In the genomic region with DNA sequence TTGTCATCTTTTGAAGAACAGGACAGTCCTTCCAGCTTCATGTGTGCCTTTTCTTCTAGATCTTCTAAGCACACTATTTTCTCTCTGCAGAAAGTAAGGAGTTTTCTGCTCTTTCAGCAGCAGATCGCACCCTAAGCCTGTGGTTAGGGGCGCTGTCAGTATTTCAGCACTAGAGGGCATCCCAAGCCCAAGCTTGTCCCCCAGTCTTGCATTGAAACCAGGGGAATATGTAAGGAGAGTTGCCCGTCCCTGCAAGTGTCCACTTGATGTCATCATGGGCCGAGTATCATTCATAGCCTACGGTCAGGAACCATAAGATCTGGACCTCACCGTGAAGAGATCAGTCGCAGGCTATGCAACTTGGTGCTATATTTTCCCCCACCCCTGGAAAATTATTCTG, we compare ENCODE assay signal across 8 mouse cellular contexts. TPM values are rescaled to one million over a fixed set of nuclear protein-coding genes. Genes with fewer than 3 reads are reported as not detected.
DNase-seq lines count a peak whose midpoint lies in the region; ATAC-seq and TF ChIP-seq lines count a peak whose summit lies in the region.

No protein-coding gene starts in this region.

- peak in 1 of 2 experiments; percentile 66; a peak in 2 of 4 replicates for TF ChIP-seq CTCF in CH12.LX (conservative IDR thresholded peaks at IDR 0.05 in 1 of 2, IDR thresholded peaks at IDR 0.05 in 1 of 2; ENCODE audit: low read depth in 2 of 2, low read length in 2 of 2)

- dilution Hi-C loops in CH12.LX (cut with MboI; ENCODE audit: extremely low pct_ligation_motif_present, extremely low pct_unique_long_range_greater_than_20kb, low sequenced_read_pairs): no loop called here

- no peaks in the 10 kb centered on the region for H3K9me3 ChIP-seq in heart, embryonic 14.5 days (ENCODE audit: control insufficient read depth, low read length)
- no peaks in the 10 kb centered on the region for H3K9me3 ChIP-seq in CH12.LX (replicated peaks; ENCODE audit: low read length)
- no peaks in the 10 kb centered on the region for H3K9me3 ChIP-seq in stomach, embryonic 15.5 days

- H3K4me1 ChIP-seq in heart, embryonic 14.5 days (ENCODE audit: control insufficient read depth in 2 of 2, insufficient read depth in 2 of 2, low read length in 2 of 2): no peaks in the 10 kb centered on the region
- H3K4me1 ChIP-seq in CH12.LX (ENCODE audit: control insufficient read depth in 1 of 2, insufficient read depth in 2 of 2): no peaks in the 10 kb centered on the region
- H3K4me1 ChIP-seq in stomach, embryonic 15.5 days: no peaks in the 10 kb centered on the region

- no peaks in the 10 kb centered on the region for H3K79me2 ChIP-seq in CH12.LX (replicated peaks; ENCODE audit: control insufficient read depth, extremely low read depth, insufficient read depth, poor library complexity, severe bottlenecking)

- 45% methylated on average over 7 of the region's 7 CpGs for WGBS in heart, embryonic 14.5 days
- whole genome bisulfite sequencing in stomach, embryonic 15.5 days: 42% methylated on average over 7 of the region's 7 CpGs

- no peak overlapping the region for H3K4me3 ChIP-seq in heart, embryonic 14.5 days (ENCODE audit: control insufficient read depth in 1 of 2, insufficient read depth in 1 of 2, low read depth in 1 of 2, low read length in 2 of 2)
- no peak overlapping the region for H3K4me3 ChIP-seq in CH12.LX (replicated peaks in 1 of 3; ENCODE audit: low read depth in 2 of 3, low read length in 2 of 3, poor library complexity in 1 of 3)
- no peak overlapping the region for H3K4me3 ChIP-seq in stomach, embryonic 15.5 days (replicated peaks)

- H3K4me2 ChIP-seq in heart, embryonic 14.5 days (ENCODE audit: low read length): no peak overlapping the region
- no peak overlapping the region for H3K4me2 ChIP-seq in CH12.LX (ENCODE audit: insufficient read depth, low read depth, poor library complexity, severe bottlenecking)
- no peak overlapping the region for H3K4me2 ChIP-seq in stomach, embryonic 15.5 days

- DNase-seq in heart, postnatal 25 days (ENCODE audit: low spot score): no peak
- peak; percentile 11 for DNase-seq in CH12.LX (ENCODE audit: extremely low read depth)
- DNase-seq in embryo, embryonic 10 days (ENCODE audit: low spot score): peak; percentile 70
- DNase-seq in kidney, postnatal 25 days: peak; percentile 24 to 49
- DNase-seq in cerebellum, adult 9-10 months: no peak
- no peak for DNase-seq in spleen, adult 18-20 months

- H3K9ac ChIP-seq in heart, embryonic 14.5 days (ENCODE audit: low read length): no peak overlapping the region
- no peak overlapping the region for H3K9ac ChIP-seq in CH12.LX (ENCODE audit: insufficient read depth, low read depth)
- no peak overlapping the region for H3K9ac ChIP-seq in stomach, embryonic 15.5 days

- peak; percentile 64 for TF ChIP-seq RAD21 in CH12.LX (IDR thresholded peaks at IDR 0.05; ENCODE audit: low read depth, low read length)

- in situ Hi-C loops in CH12.LX (cut with MboI; ENCODE audit: low pct_ligation_motif_present, low pct_unique_long_range_greater_than_20kb, low sequenced_read_pairs): loop anchor here (5.0 kb wide), 1 partner anchor 124 kb away; no protein-coding TSS in a partner anchor

- no peaks in the 10 kb centered on the region for H3K27me3 ChIP-seq in heart, embryonic 14.5 days (ENCODE audit: control insufficient read depth, insufficient read depth, low read length)
- no peaks in the 10 kb centered on the region for H3K27me3 ChIP-seq in CH12.LX (replicated peaks)
- H3K27me3 ChIP-seq in stomach, embryonic 15.5 days (replicated peaks): no peaks in the 10 kb centered on the region

- no peak for TF ChIP-seq POLR2A in CH12.LX (IDR thresholded peaks at IDR 0.05; ENCODE audit: low read depth, low read length)

- intact Hi-C loops in heart, postnatal 25 days (cut with DNase I): no loop called here

- no peak overlapping the region for H3K27ac ChIP-seq in heart, embryonic 14.5 days (replicated peaks in 1 of 2; ENCODE audit: control insufficient read depth in 1 of 2, insufficient read depth in 1 of 2, low read depth in 2 of 2, low read length in 2 of 2)
- no peak overlapping the region for H3K27ac ChIP-seq in CH12.LX (ENCODE audit: insufficient read depth, low read depth)
- no peak overlapping the region for H3K27ac ChIP-seq in stomach, embryonic 15.5 days

- H3K36me3 ChIP-seq in heart, embryonic 14.5 days (ENCODE audit: control insufficient read depth, insufficient read depth, low read length): no peaks in the 10 kb centered on the region
- H3K36me3 ChIP-seq in CH12.LX (replicated peaks in 1 of 2; ENCODE audit: control insufficient read depth in 1 of 2, insufficient read depth in 1 of 2, low read length in 1 of 2): peaks cover 0 to 3% of the 10 kb centered on the region in 2 experiments
- H3K36me3 ChIP-seq in stomach, embryonic 15.5 days: no peaks in the 10 kb centered on the region

- no peak for TF ChIP-seq EP300 in CH12.LX (IDR thresholded peaks at IDR 0.05; ENCODE audit: low read length)

- peak; percentile 26; the same call in 1 of the 2 replicates for ATAC-seq in heart, embryonic 14.5 days (ENCODE audit: insufficient number of reproducible peaks, insufficient read depth, low FRiP score, low read depth)
- 0 out of 2 replicates have a peak, but pooled peaks have one; percentile 9 for ATAC-seq in stomach, embryonic 15.5 days (ENCODE audit: insufficient read depth, low FRiP score, low read depth)

TF ChIP-seq in CH12.LX, 34 proteins besides CTCF, POLR2A, EP300 and RAD21:
- TF ChIP-seq MEF2A (IDR thresholded peaks at IDR 0.05; ENCODE audit: borderline replicate concordance, low read depth, low read length) (no peak), ZKSCAN1 (IDR thresholded peaks at IDR 0.05; ENCODE audit: borderline replicate concordance, low read depth, low read length) (no peak), SMC3 (IDR thresholded peaks at IDR 0.05; ENCODE audit: low read depth, low read length) (peak; percentile 46)

RNA-seq across cellular contexts. Expression of a gene that starts 4.8 kb away (rescaled TPM):
- 58.9 and 70.7 TPM in 2 replicates for polyA plus RNA-seq in heart, embryonic 14.5 days (2014; fragmentation: Nextera tagmentation; extraction: Ambion mirVana)
- 1 to 10 TPM; 7.4 to 7.6 TPM for total RNA-seq in heart, postnatal 25 days (2021)
- total RNA-seq in CH12.LX (2012; rRNA removed): 0.04 TPM in 1 of 2 replicates, not detected in the other
- not detected in 2 replicates for total RNA-seq in CH12.LX (2014; rRNA removed)
- polyA plus RNA-seq in CH12.LX (2012; ENCODE audit: insufficient read length, low read depth): 0.12 TPM in 1 of 2 replicates, not detected in the other
- polyA plus RNA-seq in stomach, embryonic 15.5 days (2015; fragmentation: Nextera tagmentation; extraction: Ambion mirVana): 65.2 and 79.9 TPM in 2 replicates

Comparison
In these comparisons a context has a peak if more than half of its experiments do, and no peak if none do; other contexts are left out.
1. DNase-seq: peak in CH12.LX (single experiment), embryo, embryonic 10 days (single experiment) and kidney, postnatal 25 days (2 of 2); none in heart, postnatal 25 days (single experiment), cerebellum, adult 9-10 months (single experiment) and spleen, adult 18-20 months (0 of 2).
2. RNA of a gene that starts 4.8 kb away (polyA plus RNA-seq): 65.2 to 79.9 TPM in stomach, embryonic 15.5 days and 58.9 to 70.7 TPM in heart, embryonic 14.5 days; 0.12 TPM in CH12.LX; every median in the first group is over 10 times any median in the second.